Mouse (Mus musculus) liver, embryonic 11.5 days (tissue): Measurements from ENCODE around the gene Cacnb4. TPM values are rescaled to one million over a fixed set of nuclear protein-coding genes. Genes with fewer than 3 reads are reported as not detected.

Experiments used
- ATAC-seq: fragments of 200-750 bp; cut with Nextera tagmentation; replicated peaks from 2 replicates; pipeline ENCODE4 v1.8.0; 2017; ENCODE audit warnings: moderate number of reproducible peaks, mild to moderate bottlenecking, moderate TSS enrichment, moderate library complexity; ENCODE audit not compliant: low FRiP score
- DNase-seq: peaks from one replicate; pipeline ENCODE4 v3.0.0-alpha.2; 2017; ENCODE audit warnings: low spot score
- H3K27ac ChIP-seq: fragments of 300-500 bp; sonication (generic); 2 replicates; pipeline ENCODE4 v1.5.1; 2014; ENCODE audit warnings: mild to moderate bottlenecking, low read depth, low read length, control low read depth
- H3K27me3 ChIP-seq: fragments of 300-500 bp; sonication (generic); replicated peaks from 2 replicates; pipeline ENCODE4 v1.6.1; 2014; ENCODE audit warnings: low read length, mixed read lengths; ENCODE audit not compliant: control insufficient read depth, insufficient read depth
- H3K36me3 ChIP-seq: fragments of 300-500 bp; sonication (generic); 2 replicates; pipeline ENCODE4 v1.6.1; 2014; ENCODE audit warnings: mild to moderate bottlenecking, low read length, moderate library complexity, mixed read lengths; ENCODE audit not compliant: control insufficient read depth, insufficient read depth
- H3K4me1 ChIP-seq: fragments of 300-500 bp; sonication (generic); replicated peaks from 2 replicates; pipeline ENCODE4 v1.6.1; 2014; ENCODE audit warnings: low read length, mixed read lengths; ENCODE audit not compliant: control insufficient read depth, insufficient read depth
- H3K4me2 ChIP-seq: fragments of 300-500 bp; sonication (generic); 2 replicates; pipeline ENCODE4 v1.6.1; 2014; ENCODE audit warnings: mild to moderate bottlenecking, control low read depth, moderate library complexity
- H3K4me3 ChIP-seq: fragments of 300-500 bp; sonication (generic); 2 replicates; pipeline ENCODE4 v1.5.1; 2014; ENCODE audit warnings: low read depth, low read length, control low read depth
- H3K9ac ChIP-seq: fragments of 300-500 bp; sonication (generic); 2 replicates; pipeline ENCODE4 v1.6.1; 2014; ENCODE audit warnings: low read depth, low read length, control low read depth
- H3K9me3 ChIP-seq: fragments of 300-500 bp; sonication (generic); 2 replicates; pipeline ENCODE4 v1.6.1; 2016; ENCODE audit warnings: low read length, inconsistent platforms, mixed read lengths; ENCODE audit not compliant: control insufficient read depth
- WGBS: fragments of 180-500 bp; shearing (Covaris S2); extraction: QIAGEN DNeasy Blood & Tissue Kit; methylation state at CpG from one replicate; pipeline ENCODE4 v1.1.7; 2014; 5-methylcytosine and 5-hydroxymethylcytosine counted together
- polyA plus RNA-seq: library from polyadenylated mRNA; unstranded; fragments of >200 nt; fragmentation: Nextera tagmentation; extraction: Ambion mirVana; gene quantifications from 2 replicates; pipeline ENCODE4 v1.2.1, GENCODE M21; 2014

Cacnb4 gene
- polyA plus RNA-seq, 1 experiment from 2014 or later = 0.69 TPM

DNA sequence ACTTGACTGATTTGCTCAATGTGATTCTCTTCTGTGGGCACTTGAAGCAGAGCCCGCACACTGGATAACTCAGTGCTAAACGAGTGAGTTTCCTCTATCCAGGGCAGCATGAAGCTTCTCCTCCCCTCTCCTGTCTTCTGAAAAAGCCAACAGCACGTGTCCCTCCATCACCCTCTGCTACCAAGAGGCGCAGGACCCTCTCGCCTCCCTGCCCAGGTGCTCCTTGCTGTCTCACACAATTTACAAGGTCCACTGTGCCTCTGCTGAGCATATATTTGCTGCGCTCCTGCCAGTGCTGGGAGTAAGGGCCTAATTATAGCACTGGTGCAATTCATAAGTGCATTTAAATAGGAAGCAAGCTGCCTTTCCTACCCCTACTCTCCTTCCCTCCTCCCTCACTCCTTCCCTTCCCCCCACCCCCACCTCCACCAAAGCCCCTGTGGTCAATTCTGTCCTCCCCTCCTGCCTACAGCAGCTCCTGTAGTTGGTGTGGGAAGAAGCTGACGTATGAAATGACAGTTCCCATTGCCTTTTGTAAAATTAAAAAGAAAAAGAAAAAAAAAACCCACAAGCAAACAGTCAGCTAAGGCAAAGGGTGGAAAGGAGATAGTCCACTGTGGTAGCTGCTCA, 86.2 kb downstream of the Cacnb4 start:
- H3K9me3 ChIP-seq = no peaks in the 10 kb centered on the region
- WGBS = 72% methylated on average over 7 of the region's 7 CpGs
- peak overlapping the region; percentile 20; the same call in 1 of the 2 replicates for H3K9ac ChIP-seq
- no peak overlapping the region for H3K4me3 ChIP-seq
- no peaks in the 10 kb centered on the region for H3K36me3 ChIP-seq
- DNase-seq (no peak), ATAC-seq (no peak)
- peak overlapping the region; percentile 27 for H3K4me2 ChIP-seq
- peaks cover 15% of the 10 kb centered on the region for H3K4me1 ChIP-seq
- no peaks in the 10 kb centered on the region for H3K27me3 ChIP-seq
- peak overlapping the region; percentile 41 for H3K27ac ChIP-seq

DNA sequence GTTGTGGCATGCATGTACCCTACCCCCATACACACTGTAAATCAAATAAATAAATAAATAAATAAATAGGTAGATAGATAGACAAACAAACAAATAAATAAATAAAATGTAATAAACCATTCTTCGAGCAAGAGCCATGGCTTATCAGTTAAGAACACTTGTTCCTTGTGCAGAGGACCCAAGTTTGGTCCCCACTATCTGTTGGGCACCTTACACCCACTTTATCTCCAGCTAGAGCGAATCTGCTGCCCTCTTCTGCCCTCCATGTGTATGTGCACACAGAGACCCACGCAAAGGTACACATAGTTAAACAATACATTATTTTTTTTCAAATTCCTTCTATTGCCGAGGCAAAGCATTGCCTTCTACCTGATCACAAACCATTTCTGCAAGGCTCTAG, 87.1 kb downstream of the Cacnb4 start:
- H3K27ac ChIP-seq = no peak overlapping the region
- WGBS = 67% methylated on average over 4 of the region's 4 CpGs

DNA sequence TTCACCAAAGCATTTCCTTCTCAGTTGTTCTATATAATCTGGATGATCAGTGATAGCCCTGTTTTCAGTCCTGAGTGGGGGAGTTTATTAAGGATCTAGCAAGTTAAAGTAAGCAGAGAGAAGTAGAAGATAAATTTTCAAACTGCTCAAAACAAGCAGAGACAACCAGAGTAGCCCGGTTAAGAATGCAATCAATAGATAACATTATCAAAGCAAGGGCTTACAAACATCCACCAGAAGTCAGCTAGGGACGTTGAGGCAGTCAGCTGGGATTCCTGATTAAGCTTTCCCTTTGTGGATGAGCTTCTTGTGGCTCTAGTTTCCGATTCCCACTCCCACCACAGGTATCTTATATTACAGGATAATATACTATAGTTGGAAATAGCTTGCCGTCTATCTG, 91.2 kb downstream of the Cacnb4 start:
- Histone ChIP-seq H3K9me3 (no peaks in the 10 kb centered on the region), H3K27me3 (no peaks in the 10 kb centered on the region), H3K4me2 (no peak overlapping the region), H3K27ac (no peak overlapping the region), H3K4me3 (no peak overlapping the region), H3K36me3 (no peaks in the 10 kb centered on the region), H3K9ac (no peak overlapping the region), H3K4me1 (peaks cover 13% of the 10 kb centered on the region)
- ATAC-seq = peak; percentile 71
- WGBS = 37% methylated on average over 4 of the region's 4 CpGs
- DNase-seq = no peak

More for the DNA sequence above, 87.1 kb downstream of the Cacnb4 start:
- DNase-seq = no peak
- peaks cover 18% of the 10 kb centered on the region for H3K4me1 ChIP-seq
- H3K9ac ChIP-seq = no peak overlapping the region
- no peaks in the 10 kb centered on the region for H3K9me3 ChIP-seq
- H3K4me2 ChIP-seq = no peak overlapping the region
- H3K4me3 ChIP-seq = no peak overlapping the region
- ATAC-seq = peak; percentile 66
- H3K27me3 ChIP-seq = no peaks in the 10 kb centered on the region
- H3K36me3 ChIP-seq = no peaks in the 10 kb centered on the region

DNA sequence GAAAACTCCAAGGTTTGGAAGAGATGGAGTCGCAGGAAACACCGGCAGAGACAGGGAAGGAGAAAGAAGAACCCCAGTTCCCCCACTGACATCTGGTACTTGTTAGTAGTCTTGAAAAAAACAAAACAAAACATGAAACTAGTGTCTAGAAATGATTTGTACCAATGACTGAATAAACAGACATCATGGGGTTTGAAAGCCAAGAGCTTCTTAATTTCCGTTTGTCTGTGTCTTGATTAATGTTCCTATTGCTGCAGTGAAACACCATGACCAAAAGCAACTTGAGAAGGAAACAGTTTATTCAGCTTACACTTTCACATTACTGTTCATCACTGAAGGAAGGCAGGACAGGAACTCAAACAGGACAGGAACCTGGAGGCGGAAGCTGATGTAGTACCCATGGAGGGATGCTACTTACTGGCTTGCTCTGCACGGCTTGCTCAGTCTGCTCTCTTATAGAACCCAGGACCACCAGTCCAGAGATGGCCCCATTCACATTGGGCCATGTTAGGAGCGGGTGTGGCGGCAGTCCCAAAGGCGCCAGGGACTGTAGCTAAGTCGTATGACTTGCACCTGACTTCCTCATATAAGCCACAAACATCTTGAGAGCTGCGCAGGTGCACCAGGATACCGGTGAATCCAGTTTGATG, 95.4 kb downstream of the Cacnb4 start:
- Histone ChIP-seq H3K27ac (no peak overlapping the region), H3K4me2 (no peak overlapping the region), H3K27me3 (no peaks in the 10 kb centered on the region), H3K36me3 (no peaks in the 10 kb centered on the region), H3K4me1 (peaks cover 6% of the 10 kb centered on the region), H3K9me3 (no peaks in the 10 kb centered on the region), H3K9ac (no peak overlapping the region), H3K4me3 (no peak overlapping the region)
- no peak for ATAC-seq
- DNase-seq = no peak
- 88% methylated on average over 11 of the region's 11 CpGs for WGBS

DNA sequence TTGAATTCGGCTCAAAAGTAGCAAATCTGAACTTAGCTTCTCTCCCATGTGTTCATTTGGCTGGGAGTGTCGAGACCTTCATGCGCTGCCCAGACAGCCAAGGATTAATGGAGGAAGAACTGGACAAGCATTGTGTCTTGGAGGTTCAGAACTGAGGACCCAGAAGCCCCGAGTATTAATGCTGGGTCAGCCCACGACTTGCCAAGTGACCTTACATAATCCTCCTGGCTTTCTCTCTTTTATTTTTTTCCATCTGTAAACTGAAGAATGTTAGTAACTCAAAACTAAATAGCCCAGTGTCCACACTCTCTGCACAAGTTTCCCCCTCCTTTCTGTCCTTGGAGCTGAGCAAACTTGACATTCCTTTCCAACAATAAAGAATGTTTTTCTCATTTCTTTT, 95.9 kb downstream of the Cacnb4 start:
- Histone ChIP-seq H3K4me1 (peaks cover 8% of the 10 kb centered on the region), H3K27me3 (no peaks in the 10 kb centered on the region), H3K9ac (no peak overlapping the region), H3K9me3 (no peaks in the 10 kb centered on the region), H3K36me3 (no peaks in the 10 kb centered on the region), H3K27ac (no peak overlapping the region), H3K4me2 (no peak overlapping the region), H3K4me3 (no peak overlapping the region)
- 72% methylated on average over 5 of the region's 5 CpGs for WGBS
- DNase-seq (no peak), ATAC-seq (no peak)

DNA sequence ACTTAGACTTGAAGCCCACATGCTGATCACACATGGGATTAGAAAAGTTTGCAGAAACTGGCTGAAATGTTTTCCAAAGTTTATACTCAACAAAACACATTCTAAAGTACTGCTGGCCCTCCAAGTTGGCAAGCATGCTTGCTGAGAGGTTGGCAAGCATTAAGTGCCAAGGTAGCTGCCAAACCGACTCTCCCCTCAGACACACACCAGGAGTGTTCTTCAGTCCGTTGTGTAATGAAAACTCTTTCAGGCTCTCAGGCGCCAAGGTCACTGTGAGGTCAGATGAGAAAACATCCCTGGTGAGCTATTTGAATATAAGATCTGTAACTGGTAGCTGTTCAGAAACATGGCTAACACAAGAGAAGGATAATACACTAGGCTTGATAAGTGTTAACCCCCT, 97.8 kb downstream of the Cacnb4 start:
- H3K4me1 ChIP-seq = peaks cover 5% of the 10 kb centered on the region; the same call in 1 of the 2 replicates
- WGBS = 66% methylated on average over 3 of the region's 3 CpGs
- ATAC-seq (no peak), DNase-seq (no peak)
- no peak overlapping the region for H3K9ac ChIP-seq
- no peaks in the 10 kb centered on the region for H3K27me3 ChIP-seq
- no peak overlapping the region for H3K4me3 ChIP-seq
- H3K36me3 ChIP-seq = no peaks in the 10 kb centered on the region
- H3K9me3 ChIP-seq = no peaks in the 10 kb centered on the region
- no peak overlapping the region for H3K4me2 ChIP-seq
- no peak overlapping the region for H3K27ac ChIP-seq

DNA sequence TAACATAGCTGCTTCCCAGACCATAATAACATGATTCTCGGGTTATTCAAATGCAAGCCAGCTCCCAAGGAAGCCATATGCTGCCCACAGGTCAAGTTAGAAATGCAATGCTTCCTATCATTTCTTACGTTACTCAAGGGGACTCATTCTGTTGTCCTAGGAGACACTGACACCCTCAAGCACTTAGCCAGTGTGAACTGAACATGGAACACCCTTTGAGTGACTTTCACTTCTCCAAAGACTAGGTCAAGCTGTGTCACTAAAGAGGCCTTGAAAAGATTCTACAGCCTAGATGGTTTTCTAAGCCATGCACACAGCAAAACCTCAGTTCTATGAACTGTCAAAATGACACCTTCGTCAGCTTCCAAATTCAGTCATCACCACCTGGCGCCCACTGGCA, 98.9 kb downstream of the Cacnb4 start:
- Histone ChIP-seq H3K4me1 (peaks cover 5% of the 10 kb centered on the region; the same call in 1 of the 2 replicates), H3K9me3 (no peaks in the 10 kb centered on the region), H3K27me3 (no peaks in the 10 kb centered on the region), H3K4me3 (no peak overlapping the region), H3K36me3 (no peaks in the 10 kb centered on the region), H3K27ac (no peak overlapping the region), H3K9ac (no peak overlapping the region), H3K4me2 (no peak overlapping the region)
- DNase-seq (no peak), ATAC-seq (no peak)
- 83% methylated on average over 4 of the region's 4 CpGs for whole genome bisulfite sequencing

DNA sequence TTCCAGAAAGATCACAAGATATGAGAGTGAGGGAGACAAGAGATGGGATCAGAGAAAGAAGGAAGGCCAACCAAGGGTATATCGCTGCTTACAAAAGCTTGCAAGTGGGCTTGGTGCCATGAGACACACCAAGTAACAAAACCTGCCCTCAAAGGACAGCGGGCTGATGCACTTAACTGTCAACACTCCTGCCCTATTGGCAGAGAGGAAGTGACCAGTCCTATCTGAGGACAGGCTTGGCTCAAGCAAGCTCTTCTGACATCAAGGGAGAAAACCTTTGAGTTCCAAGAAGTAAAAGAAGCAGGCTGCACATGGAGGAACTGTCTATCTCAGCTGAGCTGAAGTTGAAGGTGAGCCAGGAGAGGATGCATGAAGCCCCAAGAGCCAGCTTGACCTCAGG, 100.1 kb downstream of the Cacnb4 start:
- ATAC-seq = no peak
- DNase-seq = no peak
- H3K36me3 ChIP-seq = no peaks in the 10 kb centered on the region
- no peak overlapping the region for H3K27ac ChIP-seq
- H3K27me3 ChIP-seq = no peaks in the 10 kb centered on the region
- WGBS = 84% methylated on average over 2 of the region's 2 CpGs
- no peak overlapping the region for H3K4me3 ChIP-seq
- H3K4me1 ChIP-seq = peaks cover 8% of the 10 kb centered on the region; the same call in 1 of the 2 replicates
- H3K9me3 ChIP-seq = no peaks in the 10 kb centered on the region
- no peak overlapping the region for H3K9ac ChIP-seq
- H3K4me2 ChIP-seq = no peak overlapping the region

DNA sequence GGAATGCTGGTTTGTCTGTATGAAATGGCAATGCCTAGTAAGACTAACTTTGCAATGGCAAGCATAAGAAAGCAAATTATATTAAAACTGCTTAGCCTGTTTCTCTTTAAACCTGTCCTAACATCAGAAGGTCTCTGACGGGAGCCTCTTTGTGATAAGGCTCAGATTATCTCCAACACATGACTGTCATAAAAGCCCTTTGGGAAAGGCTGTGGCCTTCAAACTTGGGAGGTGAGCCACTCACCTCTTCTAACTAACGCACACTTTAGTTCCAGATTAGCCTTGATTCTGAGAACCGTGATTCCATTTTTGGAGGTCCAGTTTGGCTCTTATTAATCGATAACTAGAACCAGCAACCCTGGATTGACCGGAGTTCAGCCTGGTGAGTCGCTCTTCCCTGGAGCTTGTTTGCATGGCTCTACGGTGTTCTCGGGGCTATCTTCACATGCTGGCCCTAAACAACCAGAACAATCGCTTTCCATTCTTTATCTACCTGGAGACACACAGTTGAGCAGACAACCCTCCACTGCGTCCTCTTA, 100.9 kb downstream of the Cacnb4 start:
- H3K27ac ChIP-seq = no peak overlapping the region
- H3K4me2 ChIP-seq = no peak overlapping the region
- no peaks in the 10 kb centered on the region for H3K27me3 ChIP-seq
- no peak overlapping the region for H3K9ac ChIP-seq
- peaks cover 16% of the 10 kb centered on the region for H3K4me1 ChIP-seq
- no peaks in the 10 kb centered on the region for H3K36me3 ChIP-seq
- H3K9me3 ChIP-seq = no peaks in the 10 kb centered on the region
- no peak overlapping the region for H3K4me3 ChIP-seq
- WGBS = 62% methylated on average over 10 of the region's 10 CpGs
- ATAC-seq (no peak), DNase-seq (no peak)
